Mouse (Mus musculus) gastrocnemius, postnatal 10 days (tissue): Measurements from ENCODE around the gene Dnmt1. TPM values are rescaled to one million over a fixed set of nuclear protein-coding genes. Genes with fewer than 3 reads are reported as not detected.

Experiments used
- microRNA-seq, 2 experiments: library from miRNA; unstranded; fragments of <30 nt; microRNA quantifications; one replicate each; pipeline ENCODE4 v1.2.0; 2021
- total RNA-seq, 2 experiments: library from RNA; stranded (reverse); gene quantifications; 2 replicates each; pipeline ENCODE4 v1.2.3; 2021

The Dnmt1 gene
- total RNA-seq, 2 experiments from 2014 or later: 18.4 to 25.7 TPM

Small RNA genes within 50 kb of the gene (microRNA-seq; reads per million reads assigned to microRNA genes)
- 0 reads per million in 2 experiments for gene Mir7081

Other genes starting within 250 kb of the Dnmt1 start
- under 1 TPM; 0.52 TPM for gene Olfm2, start 213.5 kb downstream of the Dnmt1 start, total RNA-seq
- 10 to 100 TPM; 76.7 to 90.9 TPM for gene Col5a3, start 144.8 kb downstream of the Dnmt1 start, total RNA-seq
- gene Rdh8, start 141.4 kb downstream of the Dnmt1 start, total RNA-seq: not detected
- gene A230050P20Rik, start 91.2 kb downstream of the Dnmt1 start, total RNA-seq: 1 to 10 TPM; 4.8 to 7.6 TPM
- gene Angptl6, start 80.2 kb downstream of the Dnmt1 start, total RNA-seq: 1 to 10 TPM; 4.4 to 4.7 TPM
- gene Ppan, start 71.7 kb downstream of the Dnmt1 start, total RNA-seq: 10 to 100 TPM; 15.9 to 19.2 TPM
- 100 to 1,000 TPM; 131 to 133 TPM for gene Eif3g, start 61.3 kb downstream of the Dnmt1 start, total RNA-seq
- 10 to 100 TPM in 1 of 2 experiments, 1 to 10 TPM in 1; 8.9 to 11.1 TPM for gene S1pr2, start 16.9 kb upstream of the Dnmt1 start, total RNA-seq
- gene Mrpl4, start 42.9 kb upstream of the Dnmt1 start, total RNA-seq: 10 to 100 TPM; 48.4 to 49.1 TPM
- 1 to 10 TPM; 3.8 to 5.6 TPM for gene Icam1, start 56.1 kb upstream of the Dnmt1 start, total RNA-seq
- gene Icam4, start 69.5 kb upstream of the Dnmt1 start, total RNA-seq: under 1 TPM in 1 of 2 experiments, not detected in 1; 0.70 TPM
- under 1 TPM; 0.14 to 0.25 TPM for gene Icam5, start 72.2 kb upstream of the Dnmt1 start, total RNA-seq
- not detected for gene Zglp1, start 107.2 kb upstream of the Dnmt1 start, total RNA-seq
- under 1 TPM; 0.14 to 0.32 TPM for gene Gm49373, start 113.2 kb upstream of the Dnmt1 start, total RNA-seq
- gene Fdx1l, start 113.7 kb upstream of the Dnmt1 start, total RNA-seq: 10 to 100 TPM; 24.2 to 24.9 TPM
- gene Gm38431, start 132.1 kb upstream of the Dnmt1 start, total RNA-seq: 1 to 10 TPM in 1 of 2 experiments, under 1 TPM in 1; 0.61 to 1.2 TPM
- gene Raver1, start 132.1 kb upstream of the Dnmt1 start, total RNA-seq: 10 to 100 TPM; 22.1 to 25.6 TPM
- 1 to 10 TPM; 5.1 to 7.6 TPM for gene Tyk2, start 171.4 kb upstream of the Dnmt1 start, total RNA-seq
- gene Cdc37, start 190.1 kb upstream of the Dnmt1 start, total RNA-seq: 100 to 1,000 TPM; 138 to 151 TPM
- 10 to 100 TPM; 22.1 to 23.2 TPM for gene Pde4a, start 205.8 kb upstream of the Dnmt1 start, total RNA-seq